Mouse (Mus musculus) mesoderm, embryonic 11.5 days (tissue): ENCODE data around the gene Gjb3.
A peak's percentile ranks its signal among the peaks of the same experiment; 100 is the strongest.

Experiments
- DNase-seq: peaks from one replicate; pipeline ENCODE4 v3.0.0-alpha.2; 2012; ENCODE audit warnings: low read depth, low spot score

Gene Gjb3

GRCm38 (mm10) chr4:127330181-127331100 lies at the start of gene Gjb3:
Gene Gjb3, minus strand, starts transcription at chr4:127330844.
- DNase-seq: peak; percentile 30

- no peak for DNase-seq
Observed at GRCm38 (mm10) chr4:127377344-127377743, 46.7 kb upstream of the Gjb3 start.

- DNase-seq: peak; percentile 45
Observed at GRCm38 (mm10) chr4:127375541-127376177, 45.0 kb upstream of the Gjb3 start.

GRCm38 (mm10) chr4:127374645-127375044 lies 44.0 kb upstream of the Gjb3 start:
- no peak for DNase-seq

GRCm38 (mm10) chr4:127373491-127373890 lies 42.8 kb upstream of the Gjb3 start:
- no peak for DNase-seq

DNA sequence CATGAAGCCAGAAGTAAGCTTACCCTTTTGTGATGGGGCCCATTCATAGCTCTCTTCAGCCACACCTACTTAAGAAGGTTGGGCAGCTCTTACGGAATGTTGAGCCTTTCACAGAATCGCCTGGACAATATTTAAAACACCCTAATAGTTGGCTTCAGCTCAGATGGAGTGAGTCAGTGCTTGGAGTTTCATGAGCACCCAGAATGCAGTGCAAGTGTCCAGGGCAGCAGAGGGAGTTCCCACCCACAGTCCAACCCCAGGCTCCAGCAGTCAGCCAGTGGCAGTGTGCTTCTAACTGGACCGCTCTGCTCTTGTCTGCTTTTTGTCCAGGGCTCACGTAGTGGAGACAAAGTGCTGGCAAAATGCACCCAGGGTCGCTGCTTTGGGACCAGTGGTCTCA lies 40.9 kb upstream of the Gjb3 start:
- no peak for DNase-seq

- DNase-seq: peak; percentile 39
Observed at GRCm38 (mm10) chr4:127370447-127370846, 39.8 kb upstream of the Gjb3 start.

GRCm38 (mm10) chr4:127368379-127368973 lies 37.8 kb upstream of the Gjb3 start:
- DNase-seq: peak; percentile 74

- DNase-seq: peak; percentile 29
Observed at GRCm38 (mm10) chr4:127365834-127366233, 35.2 kb upstream of the Gjb3 start.

GRCm38 (mm10) chr4:127365433-127365832 lies 34.8 kb upstream of the Gjb3 start:
- no peak for DNase-seq

- no peak for DNase-seq
Observed at GRCm38 (mm10) chr4:127364431-127364830, 33.8 kb upstream of the Gjb3 start.

DNA sequence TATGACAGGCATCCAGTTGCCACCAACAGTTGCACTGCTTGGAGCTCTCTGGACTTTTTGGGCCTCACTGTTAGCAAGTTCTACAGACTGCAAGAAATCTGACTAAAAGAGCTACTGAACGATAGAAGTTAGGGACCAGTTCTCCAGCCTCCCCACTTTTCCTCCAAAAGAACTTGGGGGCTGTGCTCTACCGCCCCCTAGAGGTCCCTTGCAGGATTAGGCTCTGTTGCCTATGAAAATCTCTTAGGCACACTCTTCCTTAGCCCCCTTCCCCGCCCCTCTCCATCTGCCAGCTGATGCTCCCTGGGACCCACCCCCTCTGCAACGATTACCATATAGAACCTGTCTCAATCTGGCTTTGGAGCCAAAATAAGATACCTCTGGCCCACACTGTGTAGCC lies 32.7 kb upstream of the Gjb3 start:
- no peak for DNase-seq

DNA sequence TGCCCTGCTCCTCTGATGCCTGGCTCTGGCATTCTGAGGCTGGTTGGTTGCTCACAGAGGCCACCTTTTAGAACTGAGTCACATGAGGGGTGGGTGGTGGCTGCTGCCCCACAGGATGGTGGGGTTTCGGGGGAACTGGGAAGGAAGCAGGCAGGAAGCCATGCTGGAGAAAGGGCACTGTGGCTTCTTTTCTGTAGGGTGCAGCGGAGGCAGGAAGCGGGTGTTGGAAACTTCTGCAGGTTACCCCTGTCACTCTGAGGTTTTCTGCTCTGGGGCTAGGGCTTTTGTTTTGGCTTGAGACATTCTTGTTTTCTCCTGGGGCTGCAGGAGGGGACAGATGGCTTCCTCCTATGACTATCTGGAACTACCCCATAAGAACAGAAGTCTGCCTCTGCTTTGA lies 31.9 kb upstream of the Gjb3 start:
- DNase-seq: no peak

GRCm38 (mm10) chr4:127358018-127358417 lies 27.4 kb upstream of the Gjb3 start, which contains the start of gene Gjb5:
Gene Gjb5, minus strand, starts transcription at chr4:127358181.
- DNase-seq: peak; percentile 27

GRCm38 (mm10) chr4:127354506-127355485 lies 24.2 kb upstream of the Gjb3 start:
- DNase-seq: no peak

DNA sequence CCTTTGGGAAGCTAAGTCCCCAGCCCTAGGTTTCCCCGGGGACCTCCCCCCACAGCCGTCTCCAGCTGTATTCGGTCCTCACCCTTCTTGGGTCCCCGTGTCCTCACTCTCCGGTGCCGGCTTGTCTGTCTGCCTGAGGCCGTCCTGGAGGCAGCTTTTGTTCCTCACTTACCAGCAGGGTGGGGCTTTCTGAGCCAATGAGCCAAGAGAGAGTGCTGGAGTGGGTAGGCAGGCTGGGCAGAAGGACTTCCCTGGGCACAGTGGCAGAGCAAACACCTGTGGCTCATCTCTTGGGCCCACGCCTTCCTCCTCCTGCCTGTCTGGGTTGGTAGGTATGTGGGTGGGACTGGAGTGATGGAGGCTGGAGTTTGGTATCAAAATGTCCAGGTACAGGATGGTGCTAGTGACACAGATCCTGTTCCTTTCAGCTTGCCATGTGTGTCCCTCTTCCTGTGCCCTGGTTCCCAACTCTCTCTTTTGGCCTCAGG lies 23.4 kb upstream of the Gjb3 start, which contains the start of gene Gjb4:
TSS of gene Gjb4 (minus strand) at position 131 of the 488 bp plus-strand sequence.
- no peak for DNase-seq

DNA sequence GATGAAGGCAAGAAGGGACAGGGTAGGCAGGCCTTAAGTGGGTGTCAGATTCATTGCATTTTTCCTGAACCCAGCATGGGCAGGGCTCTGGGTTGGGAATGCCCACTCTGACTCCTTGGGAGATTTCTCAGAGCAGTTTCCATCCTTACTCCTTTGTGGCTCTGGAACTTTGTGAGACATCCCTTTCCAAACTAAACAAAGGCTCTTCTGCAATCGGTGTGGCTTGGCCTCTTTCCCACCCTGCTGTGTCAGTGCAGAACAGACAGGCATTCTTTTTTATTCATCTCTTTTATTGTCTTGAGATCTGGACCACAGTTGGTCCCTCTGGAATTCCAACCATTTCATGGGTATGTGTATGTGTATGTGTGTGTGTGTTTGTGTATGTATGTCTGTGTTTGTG lies 21.9 kb upstream of the Gjb3 start:
- DNase-seq: no peak

DNA sequence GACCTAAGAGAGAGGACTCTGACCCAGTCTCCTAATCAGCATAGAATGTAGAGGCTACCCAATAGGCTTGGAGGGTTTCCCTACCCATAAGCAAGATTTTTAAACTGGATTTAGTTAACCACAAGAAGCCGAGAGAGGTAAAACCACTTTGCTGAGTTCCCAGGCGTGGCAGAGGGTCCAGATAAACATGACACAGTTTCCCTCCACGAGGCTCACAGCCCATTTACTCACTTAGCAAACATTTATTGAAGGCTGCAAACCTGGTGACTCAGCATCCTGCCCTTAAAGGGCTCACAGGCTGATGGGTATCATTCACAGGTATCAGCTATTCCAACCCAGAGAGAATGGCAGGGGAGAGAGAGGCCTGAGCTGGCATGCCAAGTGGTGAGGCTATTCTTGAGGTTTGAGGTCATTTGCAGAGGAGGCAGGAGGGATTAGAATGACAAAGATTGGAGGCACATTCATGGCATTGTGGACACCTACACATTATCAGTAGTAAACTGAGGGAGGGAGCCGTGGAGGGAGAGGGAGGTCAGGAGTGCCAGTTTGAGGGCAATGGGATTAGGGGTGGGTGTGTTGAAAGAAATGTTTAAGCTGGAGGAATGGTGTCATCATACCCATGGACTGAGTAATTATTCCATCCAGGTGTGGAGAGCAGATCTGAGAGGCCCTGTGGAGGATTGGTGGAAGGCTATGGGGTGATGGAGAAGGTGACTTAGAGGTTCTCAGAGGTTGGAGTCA lies 19.1 kb upstream of the Gjb3 start:
- no peak for DNase-seq

DNA sequence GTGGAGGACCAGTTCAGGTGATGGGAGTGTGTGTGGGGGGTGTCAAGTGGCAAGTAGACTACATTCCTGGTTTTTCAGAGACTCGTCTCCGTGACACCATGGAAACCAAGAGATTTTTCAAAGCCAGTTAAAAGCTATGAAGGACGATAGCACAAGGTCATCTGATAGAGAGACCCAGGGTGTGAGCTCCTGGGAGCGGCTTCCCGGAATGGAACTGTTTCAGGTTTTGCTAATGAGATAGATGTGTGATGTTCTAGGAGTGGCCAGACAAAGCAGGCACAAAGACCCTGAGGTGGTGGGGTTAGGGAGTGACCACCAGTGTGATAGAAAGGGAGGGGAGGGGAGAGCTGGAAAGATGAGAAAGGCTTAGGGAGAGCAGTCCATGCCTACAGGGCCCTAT lies 14.4 kb upstream of the Gjb3 start:
- DNase-seq: no peak

GRCm38 (mm10) chr4:127341372-127341771 lies 10.7 kb upstream of the Gjb3 start:
- no peak for DNase-seq
